Mouse (Mus musculus): ENCODE measurements at regions not wholly inside any gene's neighbourhood (a gene's known extent, or its start where the extent isn't known, plus 50 kb on each side); places are given as distances from the start of the nearest gene placed in this dataset.
A peak's percentile ranks its signal among the peaks of the same experiment; 100 is the strongest.

GRCm38 (mm10) chr6:49641256-49641655 lies 181.3 kb upstream of the Npy start:
- no peak for DNase-seq

- peak; percentile 51 for DNase-seq
These were observed 167.9 kb upstream of the Npy start for GRCm38 (mm10) chr6:49654541-49655130.

- no peak for DNase-seq
These were observed 167.3 kb upstream of the Npy start for GRCm38 (mm10) chr6:49655241-49655640.

- peak; percentile 80 for DNase-seq
These were observed 165.9 kb upstream of the Npy start for GRCm38 (mm10) chr6:49656359-49657280.

- DNase-seq: no peak
These were observed 164.5 kb upstream of the Npy start for GRCm38 (mm10) chr6:49657988-49658387.

GRCm38 (mm10) chr6:49670991-49671390 lies 151.5 kb upstream of the Npy start:
- DNase-seq: peak; percentile 27

- DNase-seq: no peak
These were observed 150.6 kb upstream of the Npy start for GRCm38 (mm10) chr6:49671912-49672311.

- DNase-seq: no peak
These were observed 135.7 kb upstream of the Npy start for GRCm38 (mm10) chr6:49686776-49687175.

- peak; percentile 1 for DNase-seq
These were observed 130.4 kb upstream of the Npy start for GRCm38 (mm10) chr6:49692032-49692539.

- DNase-seq: no peak
These were observed 127.7 kb upstream of the Npy start for GRCm38 (mm10) chr6:49694851-49695250.

- DNase-seq: no peak
These were observed 125.5 kb upstream of the Npy start for GRCm38 (mm10) chr6:49696990-49697389.

GRCm38 (mm10) chr6:49701453-49701852 lies 121.1 kb upstream of the Npy start:
- no peak for DNase-seq

- no peak for DNase-seq
These were observed 109.5 kb upstream of the Npy start for GRCm38 (mm10) chr6:49712980-49713379.

- DNase-seq: no peak
These were observed 106.0 kb upstream of the Npy start for GRCm38 (mm10) chr6:49716520-49716919.

- no peak for DNase-seq
These were observed 105.6 kb upstream of the Npy start for GRCm38 (mm10) chr6:49716945-49717344.

GRCm38 (mm10) chr6:49733191-49733590 lies 89.3 kb upstream of the Npy start:
- DNase-seq: peak; percentile 35

- DNase-seq: no peak
These were observed 79.4 kb upstream of the Npy start for GRCm38 (mm10) chr6:49743157-49743556.

- DNase-seq: no peak
These were observed 77.2 kb upstream of the Npy start for GRCm38 (mm10) chr6:49745301-49745700.

GRCm38 (mm10) chr6:49750544-49750943 lies 72.0 kb upstream of the Npy start:
- no peak for DNase-seq

- DNase-seq: no peak
These were observed 62.9 kb upstream of the Npy start for GRCm38 (mm10) chr6:49759614-49760013.

- no peak for DNase-seq
These were observed 57.8 kb upstream of the Npy start for GRCm38 (mm10) chr6:49764746-49765145.

- DNase-seq: no peak
These were observed 52.4 kb upstream of the Npy start for GRCm38 (mm10) chr6:49769904-49770720.

Data from adrenal gland, adult 2 months (tissue).